Mouse (Mus musculus): ENCODE results near the gene Fhit. TPM values are rescaled to one million over a fixed set of nuclear protein-coding genes. Genes with fewer than 3 reads are reported as not detected.

Gene Fhit
- polyA plus RNA-seq, 1 experiment from 2014 or later = 3.6 TPM

- 69% methylated on average over 4 of the region's 4 CpGs for WGBS
- no peak for ATAC-seq (replicated peaks; ENCODE audit: extremely low read depth, insufficient read depth, low FRiP score)
- H3K4me2 ChIP-seq (ENCODE audit: low read depth, low read length) = no peak overlapping the region
These were observed 481.8 kb downstream of the Fhit start for GRCm38 (mm10) chr14:10680041-10680440.

GRCm38 (mm10) chr14:10679638-10680037, 482.2 kb downstream of the Fhit start:
- Histone ChIP-seq H3K9ac (ENCODE audit: low read length) (no peak overlapping the region), H3K27ac (ENCODE audit: low read length) (no peak overlapping the region), H3K4me1 (ENCODE audit: control insufficient read depth, insufficient read depth, low read length) (no peaks in the 10 kb centered on the region), H3K27me3 (ENCODE audit: control insufficient read depth, insufficient read depth, low read length) (no peaks in the 10 kb centered on the region), H3K4me3 (ENCODE audit: low read length) (no peak overlapping the region), H3K36me3 (ENCODE audit: control insufficient read depth, insufficient read depth) (no peaks in the 10 kb centered on the region), H3K4me2 (ENCODE audit: low read depth, low read length) (no peak overlapping the region), H3K9me3 (replicated peaks; ENCODE audit: control insufficient read depth, low read length) (no peaks in the 10 kb centered on the region)
- ATAC-seq (replicated peaks; ENCODE audit: extremely low read depth, insufficient read depth, low FRiP score) = no peak

More at GRCm38 (mm10) chr14:10680041-10680440, 481.8 kb downstream of the Fhit start:
- Histone ChIP-seq H3K4me1 (ENCODE audit: control insufficient read depth, insufficient read depth, low read length) (no peaks in the 10 kb centered on the region), H3K27ac (ENCODE audit: low read length) (no peak overlapping the region), H3K4me3 (ENCODE audit: low read length) (no peak overlapping the region), H3K9ac (ENCODE audit: low read length) (no peak overlapping the region), H3K36me3 (ENCODE audit: control insufficient read depth, insufficient read depth) (no peaks in the 10 kb centered on the region), H3K27me3 (ENCODE audit: control insufficient read depth, insufficient read depth, low read length) (no peaks in the 10 kb centered on the region), H3K9me3 (replicated peaks; ENCODE audit: control insufficient read depth, low read length) (no peaks in the 10 kb centered on the region)

GRCm38 (mm10) chr14:10677627-10678026, 484.2 kb downstream of the Fhit start:
- H3K9ac ChIP-seq (ENCODE audit: low read length) = no peak overlapping the region
- no peaks in the 10 kb centered on the region for H3K4me1 ChIP-seq (ENCODE audit: control insufficient read depth, insufficient read depth, low read length)
- no peak overlapping the region for H3K4me3 ChIP-seq (ENCODE audit: low read length)
- H3K27me3 ChIP-seq (ENCODE audit: control insufficient read depth, insufficient read depth, low read length) = no peaks in the 10 kb centered on the region
- H3K36me3 ChIP-seq (ENCODE audit: control insufficient read depth, insufficient read depth) = no peaks in the 10 kb centered on the region
- no peak overlapping the region for H3K4me2 ChIP-seq (ENCODE audit: low read depth, low read length)
- WGBS = 32% methylated on average over 2 of the region's 2 CpGs
- ATAC-seq (replicated peaks; ENCODE audit: extremely low read depth, insufficient read depth, low FRiP score) = no peak
- no peaks in the 10 kb centered on the region for H3K9me3 ChIP-seq (replicated peaks; ENCODE audit: control insufficient read depth, low read length)
- H3K27ac ChIP-seq (ENCODE audit: low read length) = no peak overlapping the region

GRCm38 (mm10) chr14:10660247-10660646, 501.6 kb downstream of the Fhit start:
- Histone ChIP-seq H3K4me3 (ENCODE audit: low read length) (no peak overlapping the region), H3K27ac (ENCODE audit: low read length) (no peak overlapping the region), H3K4me2 (ENCODE audit: low read depth, low read length) (no peak overlapping the region), H3K36me3 (ENCODE audit: control insufficient read depth, insufficient read depth) (no peaks in the 10 kb centered on the region), H3K4me1 (ENCODE audit: control insufficient read depth, insufficient read depth, low read length) (no peaks in the 10 kb centered on the region), H3K9me3 (replicated peaks; ENCODE audit: control insufficient read depth, low read length) (no peaks in the 10 kb centered on the region), H3K27me3 (ENCODE audit: control insufficient read depth, insufficient read depth, low read length) (no peaks in the 10 kb centered on the region), H3K9ac (ENCODE audit: low read length) (no peak overlapping the region)
- no peak for ATAC-seq (replicated peaks; ENCODE audit: extremely low read depth, insufficient read depth, low FRiP score)
- WGBS = 85% methylated on average over 4 of the region's 4 CpGs

GRCm38 (mm10) chr14:10659326-10659725, 502.5 kb downstream of the Fhit start:
- no peak overlapping the region for H3K4me2 ChIP-seq (ENCODE audit: low read depth, low read length)
- no peaks in the 10 kb centered on the region; the same call in 1 of the 2 replicates for H3K4me1 ChIP-seq (ENCODE audit: control insufficient read depth, insufficient read depth, low read length)
- 62% methylated on average over 2 of the region's 2 CpGs for WGBS
- ATAC-seq (replicated peaks; ENCODE audit: extremely low read depth, insufficient read depth, low FRiP score) = no peak
- no peaks in the 10 kb centered on the region for H3K27me3 ChIP-seq (ENCODE audit: control insufficient read depth, insufficient read depth, low read length)
- no peak overlapping the region for H3K4me3 ChIP-seq (ENCODE audit: low read length)
- H3K27ac ChIP-seq (ENCODE audit: low read length) = no peak overlapping the region
- no peaks in the 10 kb centered on the region for H3K36me3 ChIP-seq (ENCODE audit: control insufficient read depth, insufficient read depth)
- no peaks in the 10 kb centered on the region for H3K9me3 ChIP-seq (replicated peaks; ENCODE audit: control insufficient read depth, low read length)
- no peak overlapping the region for H3K9ac ChIP-seq (ENCODE audit: low read length)

- Histone ChIP-seq H3K27ac (ENCODE audit: low read length) (no peak overlapping the region), H3K36me3 (ENCODE audit: control insufficient read depth, insufficient read depth) (no peaks in the 10 kb centered on the region), H3K9ac (ENCODE audit: low read length) (no peak overlapping the region), H3K4me3 (ENCODE audit: low read length) (no peak overlapping the region), H3K9me3 (replicated peaks; ENCODE audit: control insufficient read depth, low read length) (no peaks in the 10 kb centered on the region), H3K4me2 (ENCODE audit: low read depth, low read length) (no peak overlapping the region), H3K4me1 (ENCODE audit: control insufficient read depth, insufficient read depth, low read length) (no peaks in the 10 kb centered on the region; the same call in 1 of the 2 replicates), H3K27me3 (ENCODE audit: control insufficient read depth, insufficient read depth, low read length) (no peaks in the 10 kb centered on the region)
- WGBS = 95% methylated on average over 1 of the region's 1 CpGs
- no peak for ATAC-seq (replicated peaks; ENCODE audit: extremely low read depth, insufficient read depth, low FRiP score)
These were observed 503.6 kb downstream of the Fhit start for GRCm38 (mm10) chr14:10658219-10658618.

- no peak overlapping the region for H3K4me2 ChIP-seq (ENCODE audit: low read depth, low read length)
- H3K27me3 ChIP-seq (ENCODE audit: control insufficient read depth, insufficient read depth, low read length) = no peaks in the 10 kb centered on the region
- WGBS = 82% methylated on average over 3 of the region's 3 CpGs
- H3K4me3 ChIP-seq (ENCODE audit: low read length) = no peak overlapping the region
- H3K9me3 ChIP-seq (replicated peaks; ENCODE audit: control insufficient read depth, low read length) = no peaks in the 10 kb centered on the region
- H3K27ac ChIP-seq (ENCODE audit: low read length) = no peak overlapping the region
- ATAC-seq (replicated peaks; ENCODE audit: extremely low read depth, insufficient read depth, low FRiP score) = no peak
- H3K36me3 ChIP-seq (ENCODE audit: control insufficient read depth, insufficient read depth) = no peaks in the 10 kb centered on the region
- no peak overlapping the region for H3K9ac ChIP-seq (ENCODE audit: low read length)
- no peaks in the 10 kb centered on the region; the same call in 1 of the 2 replicates for H3K4me1 ChIP-seq (ENCODE audit: control insufficient read depth, insufficient read depth, low read length)
These were observed 504.5 kb downstream of the Fhit start for GRCm38 (mm10) chr14:10657364-10657763.

GRCm38 (mm10) chr14:10655842-10656241, 506.0 kb downstream of the Fhit start:
- ATAC-seq (replicated peaks; ENCODE audit: extremely low read depth, insufficient read depth, low FRiP score) = peak; percentile 52; the same call in 1 of the 2 replicates
- Histone ChIP-seq H3K4me1 (ENCODE audit: control insufficient read depth, insufficient read depth, low read length) (no peaks in the 10 kb centered on the region; the same call in 1 of the 2 replicates), H3K4me3 (ENCODE audit: low read length) (no peak overlapping the region), H3K4me2 (ENCODE audit: low read depth, low read length) (no peak overlapping the region), H3K36me3 (ENCODE audit: control insufficient read depth, insufficient read depth) (no peaks in the 10 kb centered on the region), H3K9me3 (replicated peaks; ENCODE audit: control insufficient read depth, low read length) (no peaks in the 10 kb centered on the region), H3K27ac (ENCODE audit: low read length) (0 out of 2 replicates have a peak overlapping the region, but pooled peaks have one; percentile 27), H3K9ac (ENCODE audit: low read length) (no peak overlapping the region), H3K27me3 (ENCODE audit: control insufficient read depth, insufficient read depth, low read length) (no peaks in the 10 kb centered on the region)
- WGBS = 51% methylated on average over 3 of the region's 3 CpGs

GRCm38 (mm10) chr14:10647832-10648231, 514.0 kb downstream of the Fhit start:
- ATAC-seq (replicated peaks; ENCODE audit: extremely low read depth, insufficient read depth, low FRiP score) = no peak
- H3K4me3 ChIP-seq (ENCODE audit: low read length) = no peak overlapping the region
- no peak overlapping the region for H3K27ac ChIP-seq (ENCODE audit: low read length)
- H3K27me3 ChIP-seq (ENCODE audit: control insufficient read depth, insufficient read depth, low read length) = no peaks in the 10 kb centered on the region
- no peaks in the 10 kb centered on the region for H3K36me3 ChIP-seq (ENCODE audit: control insufficient read depth, insufficient read depth)
- H3K9ac ChIP-seq (ENCODE audit: low read length) = no peak overlapping the region
- no peaks in the 10 kb centered on the region for H3K9me3 ChIP-seq (replicated peaks; ENCODE audit: control insufficient read depth, low read length)
- no peak overlapping the region for H3K4me2 ChIP-seq (ENCODE audit: low read depth, low read length)
- no peaks in the 10 kb centered on the region for H3K4me1 ChIP-seq (ENCODE audit: control insufficient read depth, insufficient read depth, low read length)

Measured in heart, embryonic 16.5 days (tissue).